Mouse (Mus musculus) heart, adult 11 months (tissue): Measurements from ENCODE around the gene Csnk1e.

Source experiments
- DNase-seq: peaks from one replicate; pipeline ENCODE4 v3.0.0; 2022

Csnk1e gene

GRCm38 (mm10) chr15:79418677-79419076 is 36.7 kb downstream of the Csnk1e start:
- DNase-seq = no peak

GRCm38 (mm10) chr15:79418265-79418664 is 37.1 kb downstream of the Csnk1e start:
- no peak for DNase-seq

GRCm38 (mm10) chr15:79417379-79417778 is 38.0 kb downstream of the Csnk1e start:
- no peak for DNase-seq

DNA sequence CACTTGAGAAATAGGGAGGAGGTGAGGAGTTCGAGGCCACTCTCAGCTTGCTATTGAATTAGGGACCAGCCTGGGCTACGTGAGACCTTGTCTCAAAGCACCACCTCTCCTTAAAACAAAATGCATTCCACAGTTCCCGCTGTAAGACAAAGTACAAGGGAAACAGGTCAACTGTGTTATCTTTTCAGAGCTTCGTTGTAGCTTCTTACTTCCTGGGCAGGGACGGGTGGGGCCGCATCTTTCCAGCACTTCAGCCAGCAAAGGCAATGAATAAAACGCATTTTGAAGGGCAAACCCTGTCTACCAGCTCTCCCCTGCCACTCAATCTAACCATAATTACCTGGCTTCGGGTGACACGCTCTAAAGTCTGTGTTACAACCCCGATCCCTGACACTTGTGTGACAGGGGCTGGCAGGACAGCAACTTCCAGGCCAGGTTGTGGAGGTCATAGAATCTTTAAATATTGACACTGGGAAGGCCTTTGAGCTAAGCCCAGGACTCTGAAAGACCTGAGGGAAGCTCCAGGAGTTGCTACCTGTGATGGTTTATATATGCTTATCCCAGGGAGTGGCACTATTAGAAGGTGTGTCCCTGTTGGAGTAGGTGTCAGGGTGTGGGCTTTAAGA is 38.8 kb downstream of the Csnk1e start:
- DNase-seq = no peak

GRCm38 (mm10) chr15:79414513-79414912 is 40.9 kb downstream of the Csnk1e start:
- DNase-seq = no peak

DNA sequence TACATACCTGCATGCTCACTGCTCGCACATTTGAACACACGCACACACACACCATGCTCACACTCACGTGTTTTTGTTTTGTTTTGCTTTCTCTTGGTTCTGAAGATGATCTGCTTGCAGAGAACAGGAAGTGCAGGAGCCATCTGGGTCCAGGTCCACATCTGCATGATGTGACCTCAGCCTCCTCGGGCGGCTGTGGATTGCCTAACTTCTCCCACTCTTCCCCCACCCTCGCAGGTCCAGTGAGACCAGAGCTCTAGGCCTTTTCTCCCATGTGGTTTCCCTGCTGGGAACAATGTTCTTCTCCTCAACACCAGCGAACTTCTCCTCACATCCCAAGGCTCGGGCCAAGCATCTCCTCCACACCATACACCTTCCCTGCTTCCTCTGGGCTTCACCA is 41.6 kb downstream of the Csnk1e start:
- peak; percentile 97 for DNase-seq

- no peak for DNase-seq
Measured at GRCm38 (mm10) chr15:79413201-79413600, 42.2 kb downstream of the Csnk1e start.

DNA sequence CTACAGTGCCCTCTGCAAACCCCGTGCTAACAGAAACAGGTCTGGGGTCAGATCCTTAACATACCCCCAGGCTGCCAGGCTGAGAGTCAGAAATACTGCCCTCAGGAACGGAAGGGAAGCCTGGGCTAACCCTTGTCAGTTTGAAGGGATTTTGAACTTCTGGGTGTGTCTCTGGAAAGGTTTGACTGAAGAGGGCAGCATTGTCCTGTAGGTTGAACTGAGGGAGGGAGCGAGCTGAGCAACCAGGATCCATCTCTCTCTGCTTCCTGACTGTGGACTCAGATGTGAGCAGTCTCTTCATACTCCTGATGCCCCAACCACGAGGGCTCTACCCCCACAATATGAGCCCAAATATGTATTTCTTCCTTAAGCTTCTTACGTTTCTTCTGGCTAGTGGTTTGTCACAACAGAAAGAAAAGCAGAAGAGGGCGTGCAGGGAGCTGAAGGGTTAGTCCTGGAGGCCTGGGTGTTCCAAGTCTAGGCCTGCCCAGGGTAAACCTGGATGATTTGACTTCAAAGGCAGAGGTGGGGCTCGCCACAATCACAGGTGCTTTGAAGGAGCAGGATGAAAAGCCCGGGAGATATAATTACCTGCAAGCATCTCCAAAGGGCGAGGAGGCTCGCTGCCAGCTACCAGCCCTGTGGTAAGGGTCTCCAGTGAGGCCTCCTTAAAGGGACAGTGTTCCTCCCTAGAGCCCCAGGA is 43.9 kb downstream of the Csnk1e start:
- DNase-seq = no peak

DNA sequence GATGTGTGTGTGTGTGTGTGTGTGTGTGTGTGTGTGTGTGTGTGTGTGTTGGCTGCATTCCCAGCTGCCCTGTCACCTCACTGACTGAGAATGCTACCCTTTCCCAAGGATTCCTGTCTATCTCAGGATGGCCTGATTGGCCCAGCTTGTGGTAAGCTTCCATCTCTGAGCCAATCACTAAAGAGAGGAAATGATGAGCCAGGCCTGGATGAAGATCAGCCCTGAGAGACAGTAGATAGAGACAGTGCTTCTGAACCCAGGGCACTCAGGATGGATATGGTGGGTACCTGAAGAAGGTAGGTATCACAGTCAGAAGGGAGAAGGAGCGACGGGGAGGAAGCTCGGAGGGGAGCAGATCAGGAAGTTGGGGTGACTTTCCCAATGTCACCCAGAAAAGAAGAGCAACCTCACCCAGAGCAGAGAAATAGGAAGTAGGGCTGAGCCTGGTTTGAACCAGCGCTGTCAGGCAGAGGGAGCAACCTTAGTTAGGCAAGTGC is 46.2 kb downstream of the Csnk1e start:
- peak; percentile 92 for DNase-seq

GRCm38 (mm10) chr15:79406564-79406963 is 48.8 kb downstream of the Csnk1e start:
- DNase-seq = peak; percentile 87

GRCm38 (mm10) chr15:79404277-79404676 is 51.1 kb downstream of the Csnk1e start:
- peak; percentile 87 for DNase-seq

GRCm38 (mm10) chr15:79403763-79404210 is 51.6 kb downstream of the Csnk1e start:
- peak; percentile 92 for DNase-seq

DNA sequence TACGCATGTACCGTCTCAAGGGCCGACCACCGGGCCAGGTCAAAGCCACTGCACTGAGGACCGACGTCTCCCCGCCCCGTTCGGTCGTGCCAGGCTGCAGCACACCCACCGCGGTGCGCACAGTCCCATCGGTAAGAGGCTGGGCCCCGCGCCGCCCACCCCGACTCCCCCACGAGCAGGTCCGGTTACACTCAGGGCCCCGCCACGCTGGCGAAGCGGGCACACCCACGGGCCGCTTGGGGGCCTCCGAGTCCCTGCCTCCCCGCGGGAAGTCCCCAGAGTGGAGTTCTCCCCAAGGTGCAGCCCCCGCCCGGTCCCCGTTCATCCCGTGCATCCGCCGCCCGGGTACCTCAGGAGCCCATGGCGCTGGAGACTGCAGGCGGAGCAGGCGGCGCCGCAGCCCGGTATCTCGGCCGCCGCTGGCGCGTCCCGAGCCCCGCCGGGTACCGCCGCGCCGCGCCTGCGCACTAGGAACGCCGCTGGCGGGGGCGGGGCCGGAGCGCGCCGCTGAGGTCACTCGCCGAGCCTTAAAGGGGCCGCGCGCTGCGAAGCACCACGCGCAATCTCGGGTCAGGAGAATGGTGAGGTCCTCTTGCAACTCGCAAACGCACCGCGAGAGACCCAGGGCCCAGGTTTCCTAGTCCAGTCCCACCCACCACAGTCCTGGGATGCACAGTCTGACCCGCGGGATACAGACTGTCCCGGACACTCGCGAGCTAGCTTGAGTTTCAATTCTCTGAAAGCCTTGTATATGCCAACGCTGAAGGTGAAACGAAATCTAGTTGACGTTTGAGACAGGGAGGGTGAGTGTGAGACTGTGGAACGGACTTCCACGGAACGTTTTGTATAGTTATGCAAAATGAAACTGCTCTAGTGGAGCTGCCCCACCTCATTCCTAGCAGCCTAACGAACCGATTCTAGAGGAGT is 52.3 kb downstream of the Csnk1e start, which contains the start of gene Tmem184b:
Gene Tmem184b (minus strand): TSS at position 734 of the 927 bp plus-strand sequence.
- DNase-seq = peak; percentile 99

GRCm38 (mm10) chr15:79402176-79402575 is 53.2 kb downstream of the Csnk1e start:
- DNase-seq = peak; percentile 94

GRCm38 (mm10) chr15:79400975-79401365 is 54.4 kb downstream of the Csnk1e start:
- peak; percentile 98 for DNase-seq

- peak; percentile 94 for DNase-seq
Measured at GRCm38 (mm10) chr15:79400134-79400974, 55.0 kb downstream of the Csnk1e start.

- DNase-seq = peak; percentile 93
Measured at GRCm38 (mm10) chr15:79399231-79400052, 55.9 kb downstream of the Csnk1e start.

DNA sequence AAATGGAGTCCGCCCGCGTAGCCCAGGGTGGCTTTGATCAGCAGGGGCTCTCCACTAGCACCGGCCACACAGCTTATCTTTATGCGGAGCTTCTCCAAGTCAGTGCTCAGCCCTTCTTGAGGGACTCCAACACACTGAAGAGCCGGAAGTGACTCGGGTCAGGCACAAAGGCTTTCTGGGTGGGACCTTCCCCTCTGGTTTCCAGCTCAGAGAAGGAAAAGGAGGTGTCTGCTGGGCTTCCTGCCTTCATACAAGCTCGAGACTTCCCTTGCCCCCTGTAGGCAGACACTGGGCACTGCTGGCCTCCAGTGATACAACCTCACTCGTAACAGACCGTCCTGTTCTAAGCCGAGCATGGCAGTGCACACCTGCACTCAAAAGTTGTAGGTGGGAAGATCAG is 58.6 kb downstream of the Csnk1e start:
- DNase-seq = peak; percentile 99

DNA sequence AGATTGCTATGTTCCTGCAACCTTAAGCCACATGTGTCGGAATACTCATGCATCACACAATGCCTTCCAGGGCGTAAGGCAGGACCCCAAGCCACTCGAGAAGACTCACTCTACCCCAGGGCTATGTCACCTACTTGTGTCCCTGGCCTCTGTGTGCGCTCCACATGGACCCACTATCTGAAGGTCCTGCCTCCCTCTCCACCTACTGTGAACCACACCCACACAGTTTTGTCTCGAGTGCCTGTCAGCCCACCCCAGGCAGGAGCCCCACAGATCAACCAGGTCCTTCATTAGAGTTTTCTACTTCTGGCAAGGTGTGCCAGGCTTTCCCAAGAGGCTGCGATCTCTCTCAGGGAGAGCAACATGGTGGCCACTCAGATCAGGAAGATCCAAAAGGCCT is 60.1 kb downstream of the Csnk1e start:
- peak; percentile 94 for DNase-seq

DNA sequence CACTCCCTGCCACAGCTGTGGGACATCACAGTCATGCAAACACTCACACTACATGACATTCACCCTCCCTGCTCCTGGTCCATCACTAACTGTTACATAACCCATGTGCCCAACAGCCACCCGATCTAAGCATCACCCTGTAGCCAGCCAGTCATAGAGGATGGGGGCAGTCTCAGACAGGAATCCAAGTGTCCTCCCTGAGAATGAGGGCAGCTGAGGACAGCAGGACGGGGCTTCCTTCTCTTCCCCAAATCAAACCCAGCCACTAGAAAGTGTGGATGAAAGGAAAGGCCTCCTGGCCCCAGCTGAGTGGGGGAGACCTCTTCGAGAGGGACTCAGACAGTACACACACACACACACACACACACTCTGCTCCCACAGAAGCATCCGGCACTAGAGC is 60.5 kb downstream of the Csnk1e start:
- DNase-seq = peak; percentile 95

- peak; percentile 90 for DNase-seq
Measured at GRCm38 (mm10) chr15:79393101-79393500, 62.3 kb downstream of the Csnk1e start.
